Mouse (Mus musculus) neural tube, embryonic 11.5 days (tissue): Measurements from ENCODE around the gene Gm20388. TPM values are rescaled to one million over a fixed set of nuclear protein-coding genes. Genes with fewer than 3 reads are reported as not detected.

Source experiments
- ATAC-seq: fragments of 200-750 bp; cut with Nextera tagmentation; 2 replicates; pipeline ENCODE4 v1.8.0; 2017; ENCODE audit warnings: moderate number of reproducible peaks, mild to moderate bottlenecking, moderate TSS enrichment, moderate library complexity; ENCODE audit not compliant: insufficient read depth, low FRiP score, low TSS enrichment
- DNase-seq: peaks from one replicate; pipeline ENCODE4 v3.0.0-alpha.2; 2015; ENCODE audit warnings: low spot score
- H3K27ac ChIP-seq: fragments of 300-500 bp; sonication (generic); 2 replicates; pipeline ENCODE4 v1.5.1; 2014; ENCODE audit warnings: low read depth, mild to moderate bottlenecking, low read length
- H3K27me3 ChIP-seq: fragments of 300-500 bp; sonication (generic); 2 replicates; pipeline ENCODE4 v1.6.1; 2014; ENCODE audit warnings: mild to moderate bottlenecking, low read length, mixed read lengths; ENCODE audit not compliant: control insufficient read depth, insufficient read depth
- H3K36me3 ChIP-seq: fragments of 300-500 bp; sonication (generic); 2 replicates; pipeline ENCODE4 v1.6.1; 2014; ENCODE audit warnings: mild to moderate bottlenecking, low read length, moderate library complexity, mixed read lengths; ENCODE audit not compliant: control insufficient read depth, insufficient read depth
- H3K4me1 ChIP-seq: fragments of 300-500 bp; sonication (generic); 2 replicates; pipeline ENCODE4 v1.6.1; 2014; ENCODE audit warnings: low read length, mixed read lengths; ENCODE audit not compliant: control insufficient read depth, insufficient read depth
- H3K4me2 ChIP-seq: fragments of 300-500 bp; sonication (generic); 2 replicates; pipeline ENCODE4 v1.6.1; 2014; ENCODE audit warnings: low read depth, mild to moderate bottlenecking, moderate library complexity
- H3K4me3 ChIP-seq: fragments of 300-500 bp; sonication (generic); 2 replicates; pipeline ENCODE4 v1.5.1; 2014; ENCODE audit warnings: low read depth, low read length
- H3K9ac ChIP-seq: fragments of 300-500 bp; sonication (generic); 2 replicates; pipeline ENCODE4 v1.6.1; 2014; ENCODE audit warnings: mild to moderate bottlenecking, low read length
- H3K9me3 ChIP-seq: fragments of 300-500 bp; sonication (generic); 2 replicates; pipeline ENCODE4 v1.6.1; 2016; ENCODE audit warnings: low read length; ENCODE audit not compliant: control insufficient read depth
- WGBS: fragments of 180-500 bp; shearing (Covaris S2); extraction: QIAGEN DNeasy Blood & Tissue Kit; methylation state at CpG from one replicate; pipeline ENCODE4 v1.1.7; 2014; 5-methylcytosine and 5-hydroxymethylcytosine counted together
- polyA plus RNA-seq: library from polyadenylated mRNA; unstranded; fragments of >200 nt; fragmentation: Nextera tagmentation; extraction: Ambion mirVana; gene quantifications from 2 replicates; pipeline ENCODE4 v1.2.1, GENCODE M21; 2014

Gene Gm20388
- polyA plus RNA-seq, 1 experiment from 2014 or later: not detected

GRCm38 (mm10) chr8:123675611-123676010, 3765.0 kb downstream of the Gm20388 start:
- no peaks in the 10 kb centered on the region for H3K36me3 ChIP-seq
- no peaks in the 10 kb centered on the region for H3K4me1 ChIP-seq
- H3K27me3 ChIP-seq: no peaks in the 10 kb centered on the region
- ATAC-seq (no peak), DNase-seq (no peak)
- no peak overlapping the region for H3K4me3 ChIP-seq
- peak overlapping the region; percentile 3; the same call in 1 of the 2 replicates for H3K9ac ChIP-seq
- H3K4me2 ChIP-seq: no peak overlapping the region
- no peak overlapping the region for H3K27ac ChIP-seq
- no peaks in the 10 kb centered on the region for H3K9me3 ChIP-seq
- 62% methylated on average over 5 of the region's 5 CpGs for WGBS

- H3K36me3 ChIP-seq: no peaks in the 10 kb centered on the region
- no peaks in the 10 kb centered on the region for H3K4me1 ChIP-seq
- H3K4me3 ChIP-seq: no peak overlapping the region
- no peak for DNase-seq
- 81% methylated on average over 4 of the region's 4 CpGs for WGBS
- H3K9me3 ChIP-seq: no peaks in the 10 kb centered on the region
- no peak overlapping the region for H3K4me2 ChIP-seq
- no peak overlapping the region for H3K27ac ChIP-seq
- H3K27me3 ChIP-seq: no peaks in the 10 kb centered on the region
- ATAC-seq: no peak
- no peak overlapping the region for H3K9ac ChIP-seq
Observed at GRCm38 (mm10) chr8:123678390-123678789, 3767.7 kb downstream of the Gm20388 start.

DNA sequence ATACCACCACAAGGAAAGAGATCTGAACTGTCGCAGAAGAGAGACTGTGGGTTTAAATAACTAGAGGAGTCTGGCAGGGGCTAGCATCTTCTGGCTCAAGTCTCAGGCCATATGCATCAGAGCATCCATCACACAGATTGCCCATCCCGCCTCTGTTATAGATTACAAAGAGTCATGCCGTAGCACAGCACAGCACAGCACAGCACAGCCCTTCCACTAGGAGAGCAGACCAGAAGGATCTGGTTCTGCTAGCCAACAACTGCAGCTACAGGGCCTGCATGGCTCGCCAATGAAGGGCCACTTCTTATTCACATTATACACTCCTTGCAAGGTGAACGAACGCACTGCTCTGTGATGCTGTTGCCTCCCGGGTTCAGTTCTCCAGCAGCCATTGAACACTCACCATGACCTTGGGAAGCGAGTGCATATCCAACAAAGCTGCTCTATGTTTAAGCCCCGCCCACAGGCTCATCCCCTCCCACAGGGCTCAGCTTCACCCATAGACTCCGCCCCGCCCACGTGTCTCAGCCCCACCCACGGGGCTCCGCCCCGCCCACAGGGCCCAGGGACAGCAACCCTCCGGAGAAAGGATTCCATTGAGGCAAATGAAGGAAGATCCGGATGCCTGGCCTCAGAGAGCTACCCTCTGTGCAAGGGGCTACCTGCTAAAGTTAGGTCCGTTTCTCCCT, 3771.6 kb downstream of the Gm20388 start:
- no peak overlapping the region for H3K27ac ChIP-seq
- ATAC-seq (peak; percentile 13; the same call in 1 of the 2 replicates), DNase-seq (peak; percentile 83)
- no peaks in the 10 kb centered on the region for H3K9me3 ChIP-seq
- no peak overlapping the region for H3K9ac ChIP-seq
- H3K36me3 ChIP-seq: no peaks in the 10 kb centered on the region
- H3K4me3 ChIP-seq: no peak overlapping the region
- H3K4me2 ChIP-seq: no peak overlapping the region
- H3K4me1 ChIP-seq: no peaks in the 10 kb centered on the region
- H3K27me3 ChIP-seq: no peaks in the 10 kb centered on the region
- 16% methylated on average over 18 of the region's 18 CpGs for WGBS

GRCm38 (mm10) chr8:123683321-123683720, 3772.7 kb downstream of the Gm20388 start:
- H3K27ac ChIP-seq: no peak overlapping the region
- no peaks in the 10 kb centered on the region for H3K9me3 ChIP-seq
- H3K36me3 ChIP-seq: no peaks in the 10 kb centered on the region
- DNase-seq (no peak), ATAC-seq (no peak)
- H3K4me1 ChIP-seq: no peaks in the 10 kb centered on the region
- no peak overlapping the region for H3K4me2 ChIP-seq
- WGBS: 62% methylated on average over 7 of the region's 7 CpGs
- no peak overlapping the region for H3K4me3 ChIP-seq
- H3K27me3 ChIP-seq: no peaks in the 10 kb centered on the region
- H3K9ac ChIP-seq: no peak overlapping the region

- Histone ChIP-seq H3K27ac (no peak overlapping the region), H3K4me1 (no peaks in the 10 kb centered on the region), H3K4me2 (no peak overlapping the region), H3K4me3 (no peak overlapping the region), H3K9me3 (no peaks in the 10 kb centered on the region), H3K27me3 (no peaks in the 10 kb centered on the region), H3K9ac (no peak overlapping the region), H3K36me3 (no peaks in the 10 kb centered on the region)
- WGBS: 90% methylated on average over 7 of the region's 7 CpGs
- ATAC-seq: no peak
- DNase-seq: no peak
Observed at GRCm38 (mm10) chr8:123684806-123685205, 3774.2 kb downstream of the Gm20388 start.

DNA sequence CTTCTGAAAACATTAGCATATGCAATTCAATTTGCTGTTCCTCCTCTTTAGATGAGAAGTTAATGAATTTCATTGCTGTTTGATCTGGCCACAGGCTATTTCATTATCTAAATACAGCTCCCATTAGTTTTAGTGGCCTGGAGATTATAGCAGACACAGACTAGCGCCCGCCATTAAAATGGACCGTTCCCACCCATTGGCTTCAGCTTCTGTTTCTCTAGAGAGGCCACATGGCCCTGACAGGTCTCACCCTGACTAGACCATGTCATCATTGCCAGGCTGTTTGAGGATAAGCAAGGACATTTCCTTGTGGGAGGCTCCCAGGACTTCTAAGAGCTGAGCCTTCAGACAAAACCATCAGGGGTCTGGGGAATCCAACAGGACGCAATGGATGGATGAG, 3774.8 kb downstream of the Gm20388 start:
- WGBS: 66% methylated on average over 4 of the region's 4 CpGs

GRCm38 (mm10) chr8:123687826-123688225, 3777.2 kb downstream of the Gm20388 start:
- ATAC-seq: no peak
- H3K4me2 ChIP-seq: no peak overlapping the region
- no peak for DNase-seq

More for the DNA sequence above, 3774.8 kb downstream of the Gm20388 start:
- Histone ChIP-seq H3K27me3 (no peaks in the 10 kb centered on the region), H3K9me3 (no peaks in the 10 kb centered on the region), H3K9ac (no peak overlapping the region), H3K4me2 (no peak overlapping the region), H3K4me3 (no peak overlapping the region), H3K4me1 (no peaks in the 10 kb centered on the region), H3K27ac (no peak overlapping the region), H3K36me3 (no peaks in the 10 kb centered on the region)
- DNase-seq: no peak
- ATAC-seq: no peak

DNA sequence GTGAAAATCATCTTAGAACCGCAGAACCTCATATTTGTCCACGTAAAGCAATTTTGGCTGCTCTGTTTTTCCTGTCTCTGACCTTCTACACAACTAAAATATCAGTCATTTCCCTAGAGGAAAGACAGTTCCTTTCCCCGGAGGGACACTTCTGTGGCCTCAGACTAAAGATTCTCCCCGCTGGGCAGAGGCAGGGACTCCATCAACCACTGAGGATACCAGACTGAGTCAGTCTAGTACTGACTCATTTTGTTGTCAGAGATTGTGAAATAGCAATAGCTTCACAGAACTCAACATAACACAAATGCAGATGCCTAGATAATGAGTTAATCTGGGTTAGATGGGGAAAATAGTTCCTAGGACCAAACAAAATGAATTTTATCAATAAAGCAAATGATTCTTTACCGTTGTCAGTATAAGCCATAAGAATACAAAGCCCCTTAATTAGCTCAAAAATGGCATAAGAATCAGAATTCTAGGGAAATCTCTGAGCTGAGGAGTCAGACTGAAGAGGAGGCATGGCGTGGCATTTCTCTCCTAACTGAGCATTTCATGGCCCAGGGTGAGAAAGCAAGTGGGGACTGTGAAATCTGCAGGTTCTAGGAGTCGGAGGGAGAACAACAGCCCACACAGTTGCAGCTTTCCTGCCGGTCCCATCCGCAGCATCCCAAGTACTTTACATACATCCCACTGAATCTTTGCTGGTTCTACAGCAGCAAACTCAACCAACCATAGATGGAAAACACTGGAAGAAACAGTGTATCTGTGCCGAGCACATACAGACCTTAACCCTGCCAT, 3781.7 kb downstream of the Gm20388 start:
- Histone ChIP-seq H3K4me3 (no peak overlapping the region), H3K27ac (no peak overlapping the region), H3K9me3 (no peaks in the 10 kb centered on the region), H3K4me1 (no peaks in the 10 kb centered on the region), H3K4me2 (no peak overlapping the region), H3K36me3 (no peaks in the 10 kb centered on the region), H3K27me3 (no peaks in the 10 kb centered on the region), H3K9ac (no peak overlapping the region)
- DNase-seq (no peak), ATAC-seq (no peak)
- 86% methylated on average over 10 of the region's 10 CpGs for WGBS

More at GRCm38 (mm10) chr8:123687826-123688225, 3777.2 kb downstream of the Gm20388 start:
- Histone ChIP-seq H3K4me1 (no peaks in the 10 kb centered on the region), H3K27me3 (no peaks in the 10 kb centered on the region), H3K9ac (no peak overlapping the region), H3K27ac (no peak overlapping the region), H3K36me3 (no peaks in the 10 kb centered on the region), H3K4me3 (no peak overlapping the region), H3K9me3 (no peaks in the 10 kb centered on the region)
- 64% methylated on average over 4 of the region's 4 CpGs for WGBS

- 77% methylated on average over 9 of the region's 9 CpGs for WGBS
- Histone ChIP-seq H3K36me3 (no peaks in the 10 kb centered on the region), H3K4me2 (no peak overlapping the region), H3K9me3 (no peaks in the 10 kb centered on the region), H3K4me3 (no peak overlapping the region), H3K27me3 (no peaks in the 10 kb centered on the region), H3K4me1 (0 out of 2 replicates have a peak, but pooled peaks cover 2% of the 10 kb centered on the region), H3K9ac (no peak overlapping the region), H3K27ac (no peak overlapping the region)
- ATAC-seq: no peak
- no peak for DNase-seq
Observed at GRCm38 (mm10) chr8:123696167-123696566, 3785.5 kb downstream of the Gm20388 start.
